Mouse (Mus musculus): ENCODE measurements around the gene Slc7a11.

DNA sequence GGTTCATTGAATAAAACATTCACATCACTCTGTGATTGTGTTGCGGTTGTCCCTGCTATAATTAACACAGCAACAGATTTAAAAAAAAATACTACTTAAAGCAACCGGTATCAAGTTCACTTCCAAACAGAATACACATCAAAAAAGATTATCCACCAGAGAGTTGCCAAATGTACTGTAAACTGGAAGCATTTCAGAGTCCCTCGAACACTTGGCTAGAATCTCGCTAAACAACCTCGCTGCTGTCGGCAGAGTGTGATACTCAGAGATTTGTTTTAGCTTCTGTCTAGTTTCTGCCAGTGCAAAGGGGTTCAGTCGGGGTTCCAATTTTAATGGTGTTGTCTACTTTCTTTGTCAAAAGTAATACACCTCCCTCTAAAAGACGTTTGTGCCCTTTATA lies 118.9 kb downstream of the Slc7a11 start:
- TF ChIP-seq FLI1 (IDR thresholded peaks at IDR 0.05; ENCODE audit: low read length) (no peak), GATA1 (IDR thresholded peaks at IDR 0.05; ENCODE audit: borderline replicate concordance, low read length) (no peak)

Data from megakaryocyte, embryonic 14.5 days (primary cell).